Mouse (Mus musculus) CH12.LX (cell line): ENCODE measurements around the gene Treh. TPM values are rescaled to one million over a fixed set of nuclear protein-coding genes. Genes with fewer than 3 reads are reported as not detected.

Experiments used
- DNase-seq: peaks from one replicate; pipeline ENCODE4 v3.0.0-alpha.2; 2013; ENCODE audit errors: extremely low read depth
- H3K27ac ChIP-seq: 2 replicates; pipeline ENCODE4 v1.5.1; 2012; ENCODE audit warnings: low read depth, mild to moderate bottlenecking, control low read depth, moderate library complexity; ENCODE audit not compliant: insufficient read depth
- H3K27me3 ChIP-seq: replicated peaks from 2 replicates; pipeline ENCODE3; 2012; ENCODE audit warnings: inconsistent platforms
- H3K36me3 ChIP-seq, 2 experiments: replicated peaks in 1 of 2; 2 replicates each; pipeline versions ENCODE3 to v1.6.1; 2012; ENCODE audit warnings: inconsistent platforms in 1 of 2, low read length in 1 of 2, mild to moderate bottlenecking in 1 of 2, mixed read lengths in 1 of 2, moderate library complexity in 1 of 2; ENCODE audit not compliant: control insufficient read depth in 1 of 2, insufficient read depth in 1 of 2
- H3K4me1 ChIP-seq, 2 experiments: 2 replicates each; pipeline ENCODE4 v1.6.1; 2012; ENCODE audit warnings: inconsistent platforms in 1 of 2, moderate library complexity in 1 of 2; ENCODE audit not compliant: insufficient read depth in 2 of 2, control insufficient read depth in 1 of 2
- H3K4me2 ChIP-seq: 2 replicates; pipeline ENCODE4 v1.6.1; 2012; ENCODE audit warnings: low read depth, mild to moderate bottlenecking, control low read depth; ENCODE audit not compliant: poor library complexity, insufficient read depth, severe bottlenecking
- H3K4me3 ChIP-seq, 3 experiments: fragments of 150-350 bp in 1 of 3; sonication (generic) in 1 of 3; replicated peaks in 1 of 3; 2 replicates each; pipeline versions ENCODE3 to v1.5.1; 2011 to 2012; ENCODE audit warnings: low read depth in 2 of 3, low read length in 2 of 3, mild to moderate bottlenecking in 2 of 3, moderate library complexity in 2 of 3, control low read depth in 1 of 3, improper control_type of control experiment in 1 of 3, inconsistent platforms in 1 of 3, mixed read lengths in 1 of 3; ENCODE audit not compliant: poor library complexity in 1 of 3
- H3K79me2 ChIP-seq: replicated peaks from 2 replicates; pipeline ENCODE4 v1.6.1; 2012; ENCODE audit warnings: mild to moderate bottlenecking, moderate library complexity; ENCODE audit not compliant: control insufficient read depth, poor library complexity, insufficient read depth, severe bottlenecking; ENCODE audit errors: extremely low read depth
- H3K9ac ChIP-seq: 2 replicates; pipeline ENCODE4 v1.6.1; 2012; ENCODE audit warnings: low read depth, mild to moderate bottlenecking, control low read depth, moderate library complexity; ENCODE audit not compliant: insufficient read depth
- H3K9me3 ChIP-seq: replicated peaks from 2 replicates; pipeline ENCODE3; 2012; ENCODE audit warnings: low read length, inconsistent platforms, mixed read lengths
- BHLHE40 ChIP-seq: IDR thresholded peaks from 2 replicates; pipeline ENCODE4 v1.6.1; 2011; ENCODE audit warnings: mild to moderate bottlenecking, low read depth, low read length, improper control_type of control experiment
- CHD2 ChIP-seq: IDR thresholded peaks from 2 replicates; pipeline ENCODE4 v1.6.1; 2011; ENCODE audit warnings: low read length, improper control_type of control experiment
- CTCF ChIP-seq, 2 experiments: IDR thresholded peaks in 1 of 2; conservative IDR thresholded peaks in 1 of 2; 2 replicates each; pipeline ENCODE4 v1.5.1; 2011 to 2012; ENCODE audit warnings: low read depth in 2 of 2, low read length in 2 of 2, improper control_type of control experiment in 1 of 2, inconsistent platforms in 1 of 2, mild to moderate bottlenecking in 1 of 2, moderate library complexity in 1 of 2
- E2F4 ChIP-seq: IDR thresholded peaks from 2 replicates; pipeline ENCODE4 v1.6.1; 2011; ENCODE audit warnings: low read depth, low read length, improper control_type of control experiment; ENCODE audit not compliant: insufficient replicate concordance
- ELF1 ChIP-seq: IDR thresholded peaks from 2 replicates; pipeline ENCODE4 v1.6.1; 2014; ENCODE audit warnings: low read depth, mild to moderate bottlenecking, inconsistent platforms, low read length, improper control_type of control experiment
- EP300 ChIP-seq: IDR thresholded peaks from 2 replicates; pipeline ENCODE4 v1.6.1; 2011; ENCODE audit warnings: low read length, improper control_type of control experiment
- ETS1 ChIP-seq: conservative IDR thresholded peaks from 2 replicates; pipeline ENCODE4 v1.6.1; 2012; ENCODE audit warnings: low read depth, mild to moderate bottlenecking, inconsistent platforms, low read length, improper control_type of control experiment, moderate library complexity
- GABPA ChIP-seq: IDR thresholded peaks from 2 replicates; pipeline ENCODE4 v1.6.1; 2012; ENCODE audit warnings: low read depth, low read length, improper control_type of control experiment, inconsistent platforms; ENCODE audit not compliant: insufficient replicate concordance
- HCFC1 ChIP-seq: IDR thresholded peaks from 2 replicates; pipeline ENCODE4 v1.6.1; 2012; ENCODE audit warnings: low read depth, mild to moderate bottlenecking, inconsistent platforms, low read length, improper control_type of control experiment
- IRF4 ChIP-seq: IDR thresholded peaks from 2 replicates; pipeline ENCODE4 v1.6.1; 2014; ENCODE audit warnings: low read depth, mild to moderate bottlenecking, inconsistent platforms, low read length, improper control_type of control experiment
- JUND ChIP-seq: conservative IDR thresholded peaks from 2 replicates; pipeline ENCODE4 v1.6.1; 2011; ENCODE audit warnings: low read depth, low read length, improper control_type of control experiment
- KAT2A ChIP-seq: IDR thresholded peaks from 2 replicates; pipeline ENCODE4 v1.6.1; 2012; ENCODE audit warnings: low read length, improper control_type of control experiment, inconsistent platforms; ENCODE audit not compliant: insufficient replicate concordance
- MAFK ChIP-seq: IDR thresholded peaks from 2 replicates; pipeline ENCODE4 v1.6.1; 2011; ENCODE audit warnings: low read length, improper control_type of control experiment; ENCODE audit not compliant: insufficient replicate concordance
- MAX ChIP-seq: IDR thresholded peaks from 2 replicates; pipeline ENCODE4 v1.6.1; 2011; ENCODE audit warnings: low read length, improper control_type of control experiment
- MAZ ChIP-seq: IDR thresholded peaks from 2 replicates; pipeline ENCODE4 v1.6.1; 2012; ENCODE audit warnings: low read depth, mild to moderate bottlenecking, inconsistent platforms, low read length, improper control_type of control experiment, moderate library complexity
- MEF2A ChIP-seq: IDR thresholded peaks from 2 replicates; pipeline ENCODE4 v1.6.1; 2014; ENCODE audit warnings: low read depth, mild to moderate bottlenecking, inconsistent platforms, low read length, improper control_type of control experiment, borderline replicate concordance
- MXI1 ChIP-seq: IDR thresholded peaks from 2 replicates; pipeline ENCODE4 v1.6.1; 2011; ENCODE audit warnings: mild to moderate bottlenecking, low read depth, low read length, improper control_type of control experiment
- MYC ChIP-seq: IDR thresholded peaks from 2 replicates; pipeline ENCODE4 v1.6.1; 2011; ENCODE audit warnings: low read depth, mild to moderate bottlenecking, improper control_type of control experiment, low read length
- NELFE ChIP-seq: IDR thresholded peaks from 2 replicates; pipeline ENCODE4 v1.6.1; 2011; ENCODE audit warnings: low read depth, low read length, improper control_type of control experiment
- NRF1 ChIP-seq: IDR thresholded peaks from 2 replicates; pipeline ENCODE4 v1.6.1; 2014; ENCODE audit warnings: low read depth, mild to moderate bottlenecking, inconsistent platforms, low read length, improper control_type of control experiment, moderate library complexity
- PAX5 ChIP-seq: IDR thresholded peaks from 2 replicates; pipeline ENCODE4 v1.6.1; 2012; ENCODE audit warnings: low read length, inconsistent platforms, mixed read lengths
- POLR2A ChIP-seq: IDR thresholded peaks from 2 replicates; pipeline ENCODE4 v1.6.1; 2011; ENCODE audit warnings: low read depth, mild to moderate bottlenecking, improper control_type of control experiment, low read length
- RAD21 ChIP-seq: IDR thresholded peaks from 2 replicates; pipeline ENCODE4 v1.6.1; 2011; ENCODE audit warnings: low read depth, mild to moderate bottlenecking, low read length, improper control_type of control experiment, moderate library complexity
- RCOR1 ChIP-seq: conservative IDR thresholded peaks from 2 replicates; pipeline ENCODE4 v1.6.1; 2012; ENCODE audit warnings: low read depth, mild to moderate bottlenecking, inconsistent platforms, low read length, improper control_type of control experiment
- SIN3A ChIP-seq: IDR thresholded peaks from 2 replicates; pipeline ENCODE4 v1.6.1; 2012; ENCODE audit warnings: low read length, improper control_type of control experiment, inconsistent platforms
- SMC3 ChIP-seq: IDR thresholded peaks from 2 replicates; pipeline ENCODE4 v1.6.1; 2011; ENCODE audit warnings: low read depth, low read length, improper control_type of control experiment
- TBP ChIP-seq: conservative IDR thresholded peaks from 2 replicates; pipeline ENCODE4 v1.6.1; 2011; ENCODE audit warnings: low read depth, low read length, improper control_type of control experiment
- TCF12 ChIP-seq: IDR thresholded peaks from 2 replicates; pipeline ENCODE4 v1.6.1; 2014; ENCODE audit warnings: low read depth, mild to moderate bottlenecking, inconsistent platforms, low read length, improper control_type of control experiment
- USF1 ChIP-seq: IDR thresholded peaks from 2 replicates; pipeline ENCODE4 v1.6.1; 2014; ENCODE audit warnings: low read depth, mild to moderate bottlenecking, inconsistent platforms, low read length, improper control_type of control experiment
- USF2 ChIP-seq: conservative IDR thresholded peaks from 2 replicates; pipeline ENCODE4 v1.6.1; 2011; ENCODE audit warnings: low read depth, low read length, improper control_type of control experiment
- ZC3H11A ChIP-seq: IDR thresholded peaks from 2 replicates; pipeline ENCODE4 v1.6.1; 2012; ENCODE audit warnings: low read depth, mild to moderate bottlenecking, inconsistent platforms, low read length, improper control_type of control experiment
- ZKSCAN1 ChIP-seq: IDR thresholded peaks from 2 replicates; pipeline ENCODE4 v1.6.1; 2012; ENCODE audit warnings: low read depth, inconsistent platforms, low read length, improper control_type of control experiment, borderline replicate concordance
- ZMIZ1 ChIP-seq: IDR thresholded peaks from 2 replicates; pipeline ENCODE4 v1.6.1; 2012; ENCODE audit warnings: low read depth, mild to moderate bottlenecking, inconsistent platforms, low read length, improper control_type of control experiment
- ZNF384 ChIP-seq: IDR thresholded peaks from 2 replicates; pipeline ENCODE4 v1.6.1; 2012; ENCODE audit warnings: low read depth, low read length, improper control_type of control experiment, inconsistent platforms
- dilution Hi-C: fragments of 300-500 bp; cut with MboI; formaldehyde crosslinking; loops from 2 replicates; pipeline ENCODE4 v1.14.3; 2020; ENCODE audit warnings: low sequenced_read_pairs; ENCODE audit not compliant: extremely low pct_unique_long_range_greater_than_20kb, extremely low pct_ligation_motif_present
- in situ Hi-C: fragments of 300-500 bp; cut with MboI; formaldehyde crosslinking; loops from 3 replicates; pipeline ENCODE4 v1.14.3; 2019; ENCODE audit warnings: low sequenced_read_pairs, low pct_ligation_motif_present, low pct_unique_long_range_greater_than_20kb, mixed read lengths
- polyA plus RNA-seq: library from polyadenylated mRNA; unstranded; fragments of >175 nt; gene quantifications from 2 replicates; pipeline ENCODE4 v1.2.1, GENCODE M21; 2012; ENCODE audit warnings: low read depth; ENCODE audit not compliant: insufficient read length
- total RNA-seq, 2 experiments: library from RNA; depleted of rRNA; stranded (reverse); fragments of 300-350 nt in 1 of 2; fragments of >200 nt in 1 of 2; gene quantifications; 2 replicates each; pipeline ENCODE4 v1.2.3; 2012 to 2014

Gene Treh
- total and polyA plus RNA-seq, 3 experiments, result not detected

DNA sequence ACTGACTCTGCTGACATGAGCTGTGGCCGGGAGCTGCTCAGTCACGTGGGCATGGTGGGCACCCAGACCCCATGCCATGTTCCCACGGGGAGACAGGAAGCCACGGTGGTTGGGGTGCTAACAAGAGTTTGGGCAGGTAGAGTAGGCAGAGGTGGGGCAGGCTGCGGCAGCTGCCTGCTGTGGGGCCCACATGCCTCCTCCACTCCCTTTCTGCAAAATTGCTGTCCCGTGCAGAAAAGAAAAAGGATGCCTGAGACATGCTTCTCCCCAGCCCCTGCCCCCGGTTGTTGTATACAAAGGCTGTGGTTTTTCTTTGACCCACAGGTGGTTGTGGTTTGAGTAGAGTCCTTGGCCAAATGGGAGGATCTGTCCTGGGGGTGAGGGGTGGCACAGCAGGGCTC, 24.2 kb upstream of the Treh start:
- peak overlapping the region; percentile 29 for H3K4me2 ChIP-seq
- dilution Hi-C loops, result no loop called here

DNA sequence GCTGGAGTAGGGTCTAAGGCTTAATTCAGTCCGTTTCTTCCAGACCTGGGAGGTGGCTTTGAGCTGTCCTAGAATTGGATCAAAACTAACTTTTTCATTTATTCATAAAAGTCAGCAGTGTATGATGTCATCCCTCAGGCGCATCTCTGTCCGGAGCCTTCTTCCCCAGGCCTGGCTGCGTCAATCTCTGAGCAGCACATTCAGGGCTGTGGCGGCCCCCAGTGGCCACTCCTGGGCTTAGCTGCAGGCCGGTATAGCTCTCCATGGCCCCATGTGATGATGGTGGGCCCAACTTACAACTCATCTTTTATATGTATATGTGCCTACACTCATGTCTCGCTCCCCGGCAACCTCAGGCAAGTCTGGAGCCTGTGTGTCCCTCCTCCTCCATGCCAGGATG, 21.0 kb upstream of the Treh start:
- H3K27ac ChIP-seq, result no peak overlapping the region
- H3K9ac ChIP-seq, result no peak overlapping the region
- H3K4me3 ChIP-seq, result no peak overlapping the region
- H3K9me3 ChIP-seq, result no peaks in the 10 kb centered on the region
- no peak overlapping the region for H3K4me2 ChIP-seq
- peaks cover 30% of the 10 kb centered on the region for H3K27me3 ChIP-seq
- H3K4me1 ChIP-seq, result peaks cover 8 to 35% of the 10 kb centered on the region in 2 experiments
- DNase-seq, result peak; percentile 76
- dilution Hi-C loops (no loop called here), in situ Hi-C loops (no loop called here)
- H3K79me2 ChIP-seq, result no peaks in the 10 kb centered on the region
- H3K36me3 ChIP-seq, result no peaks in the 10 kb centered on the region
- TF ChIP-seq CTCF (conservative IDR thresholded peaks at IDR 0.05 in 1 of 2, IDR thresholded peaks at IDR 0.05 in 1 of 2; ENCODE audit: low read depth in 2 of 2, low read length in 2 of 2), result peak; percentile 45 to 98
- TF ChIP-seq BHLHE40, result no peak; the same call in 1 of the 2 replicates
- no peak for TF ChIP-seq POLR2A
- TF ChIP-seq USF1, result no peak
- TF ChIP-seq NELFE, result peak; percentile 50; the same call in 1 of the 2 replicates
- TF ChIP-seq NRF1, result peak; percentile 27; the same call in 1 of the 2 replicates
- peak; percentile 96 for TF ChIP-seq SMC3
- TF ChIP-seq JUND, result no peak; the same call in 1 of the 2 replicates
- 0 out of 2 replicates have a peak, but pooled peaks have one; percentile 28 for TF ChIP-seq MAX
- no peak for TF ChIP-seq PAX5
- no peak for TF ChIP-seq MXI1
- no peak for TF ChIP-seq ZNF384
- peak; percentile 98 for TF ChIP-seq RAD21
- TF ChIP-seq ZKSCAN1, result no peak
- TF ChIP-seq ZC3H11A, result peak; percentile 93
- TF ChIP-seq IRF4, result peak; percentile 57; the same call in 1 of the 2 replicates
- TF ChIP-seq GABPA, result no peak
- peak; percentile 6; the same call in 1 of the 2 replicates for TF ChIP-seq ELF1
- TF ChIP-seq EP300, result no peak
- no peak for TF ChIP-seq E2F4
- no peak for TF ChIP-seq ZMIZ1
- no peak for TF ChIP-seq HCFC1
- no peak for TF ChIP-seq USF2
- no peak for TF ChIP-seq TBP
- TF ChIP-seq MYC, result no peak
- no peak for TF ChIP-seq KAT2A

More for the DNA sequence above, 24.2 kb upstream of the Treh start:
- Histone ChIP-seq H3K9me3 (peaks cover 6% of the 10 kb centered on the region), H3K4me1 (peaks cover 22 to 60% of the 10 kb centered on the region in 2 experiments), H3K27ac (no peak overlapping the region), H3K27me3 (peaks cover 30% of the 10 kb centered on the region), H3K4me3 (peak overlapping the region in 1 of 3 experiments; percentile 9), H3K9ac (no peak overlapping the region), H3K79me2 (no peaks in the 10 kb centered on the region), H3K36me3 (no peaks in the 10 kb centered on the region)
- in situ Hi-C loops, result loop anchor here (5.0 kb wide), 3 partner anchors 37 to 187 kb away; no protein-coding TSS in a partner anchor
- DNase-seq, result peak; percentile 51
- TF ChIP-seq TCF12, result peak; percentile 82
- no peak for TF ChIP-seq NELFE
- TF ChIP-seq SMC3, result no peak
- TF ChIP-seq SIN3A, result 0 out of 2 replicates have a peak, but pooled peaks have one; percentile 26
- peak; percentile 78 for TF ChIP-seq ETS1
- peak; percentile 21 for TF ChIP-seq USF1
- 0 out of 2 replicates have a peak, but pooled peaks have one; percentile 40 for TF ChIP-seq RCOR1
- TF ChIP-seq BHLHE40, result peak; percentile 93
- peak; percentile 58 for TF ChIP-seq EP300
- TF ChIP-seq MEF2A, result 0 out of 2 replicates have a peak, but pooled peaks have one; percentile 48
- no peak for TF ChIP-seq ZNF384
- TF ChIP-seq MAZ, result 0 out of 2 replicates have a peak, but pooled peaks have one; percentile 15
- TF ChIP-seq MAFK, result peak; percentile 67
- TF ChIP-seq IRF4, result peak; percentile 51
- TF ChIP-seq GABPA, result no peak
- no peak for TF ChIP-seq ZKSCAN1
- no peak for TF ChIP-seq JUND
- TF ChIP-seq CHD2, result 0 out of 2 replicates have a peak, but pooled peaks have one; percentile 34
